Mouse (Mus musculus) brain, embryonic 14.5 days (tissue): ENCODE results near the gene Lingo3.

Experiments used
- CTCF ChIP-seq: fragments of 200-500 bp; IDR thresholded peaks from 2 replicates; pipeline ENCODE4 v1.5.1; 2012; ENCODE audit warnings: inconsistent platforms, mild to moderate bottlenecking, moderate library complexity, borderline replicate concordance; ENCODE audit not compliant: insufficient read depth, insufficient read length; ENCODE audit errors: extremely low read depth
- POLR2A ChIP-seq: fragments of 200-500 bp; IDR thresholded peaks from 2 replicates; pipeline ENCODE4 v1.6.1; 2012; ENCODE audit warnings: mild to moderate bottlenecking, inconsistent platforms, borderline replicate concordance; ENCODE audit not compliant: poor library complexity, insufficient read depth, insufficient read length, severe bottlenecking; ENCODE audit errors: extremely low read depth

DNA sequence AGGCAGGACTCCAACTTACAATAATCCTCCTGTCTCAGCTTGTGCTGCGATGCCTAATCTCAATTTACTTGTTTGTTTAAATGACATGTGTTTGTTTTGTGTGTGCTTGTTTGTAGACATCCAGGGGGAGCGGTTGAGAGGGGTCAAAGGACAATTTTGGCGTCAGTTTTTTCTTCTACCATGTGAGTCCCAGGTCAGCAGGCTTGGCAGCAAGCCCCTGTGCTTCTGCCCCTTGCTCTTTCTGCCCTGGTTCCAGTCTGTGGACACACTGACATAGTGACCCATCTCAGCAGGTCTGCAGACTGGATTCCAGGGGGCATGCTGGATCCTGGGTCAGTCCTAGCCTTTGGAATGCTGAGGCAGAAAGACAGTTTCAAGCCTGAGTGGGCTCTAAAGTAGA is 24.4 kb downstream of the Lingo3 start:
- TF ChIP-seq CTCF (no peak), POLR2A (no peak)
